Mouse (Mus musculus) spleen, postnatal 10 days (tissue): ENCODE results near the gene Mitf.

ENCODE experiments used
- DNase-seq, 2 experiments: peaks; one replicate each; pipeline ENCODE4 v3.0.0; 2021 to 2022; ENCODE audit warnings: low spot score in 2 of 2

Mitf gene

GRCm38 (mm10) chr6:97950033-97950881 is 143.4 kb downstream of the Mitf start:
- no peak for DNase-seq

DNA sequence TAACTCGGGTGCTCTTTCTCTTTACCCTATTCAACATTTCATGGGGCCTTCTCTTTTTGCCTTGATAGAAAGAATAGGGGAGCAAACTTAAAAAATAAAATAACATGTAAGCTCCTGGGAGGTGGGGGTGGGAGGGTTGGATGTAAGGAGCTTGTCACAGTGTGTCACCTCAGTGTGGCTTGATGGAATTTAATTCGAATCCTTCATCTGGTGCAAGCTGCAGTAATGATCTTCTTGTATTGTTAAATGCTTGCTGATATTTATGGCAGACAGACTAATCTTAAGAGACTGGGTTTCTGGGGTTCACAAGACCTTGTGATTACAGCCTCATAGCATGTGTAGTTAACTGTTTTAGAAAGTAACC is 144.0 kb downstream of the Mitf start:
- no peak for DNase-seq

DNA sequence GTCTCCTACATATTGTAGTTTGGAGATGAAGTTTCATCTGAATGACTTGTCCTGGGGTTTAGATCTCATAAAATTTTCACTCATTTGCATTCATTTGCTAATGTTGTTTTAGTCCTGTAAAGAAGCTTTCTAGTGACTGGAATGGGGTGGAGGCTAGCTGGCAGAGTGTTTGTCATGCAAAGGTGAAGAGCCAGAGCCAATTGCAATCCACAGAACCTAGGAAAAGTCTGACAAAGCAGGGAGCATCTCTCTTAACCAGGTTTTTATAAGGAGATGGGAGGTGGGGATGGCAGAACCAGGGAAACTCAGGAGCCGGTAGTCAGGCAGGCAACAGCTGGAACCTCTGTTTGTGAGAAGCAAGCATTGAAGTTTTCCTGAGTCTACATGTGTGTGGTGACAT is 144.9 kb downstream of the Mitf start:
- no peak for DNase-seq

GRCm38 (mm10) chr6:97952845-97953244 is 146.0 kb downstream of the Mitf start:
- DNase-seq, result no peak

DNA sequence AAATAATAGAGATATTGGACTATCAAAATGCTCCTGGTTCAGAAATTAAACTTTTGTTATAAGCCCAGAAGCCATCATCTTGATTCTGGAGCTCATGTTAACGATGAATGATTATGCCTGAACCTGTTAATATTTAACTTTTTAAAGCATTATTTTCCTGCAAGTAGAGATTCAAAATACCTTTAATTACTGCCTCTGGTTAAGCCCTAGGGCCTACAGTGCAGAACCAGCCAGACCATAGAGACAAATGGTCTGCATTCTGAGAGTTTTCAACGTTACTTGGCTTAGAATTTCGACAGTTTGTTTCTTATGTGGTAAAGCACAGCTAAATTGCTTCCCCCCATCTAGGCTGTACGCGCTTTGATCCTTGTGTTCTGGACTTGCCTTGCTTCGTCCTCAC is 149.3 kb downstream of the Mitf start:
- DNase-seq, result no peak

- no peak for DNase-seq
Measured at GRCm38 (mm10) chr6:97956636-97957035, 149.8 kb downstream of the Mitf start.

- no peak for DNase-seq
Measured at GRCm38 (mm10) chr6:97958276-97958675, 151.4 kb downstream of the Mitf start.

DNA sequence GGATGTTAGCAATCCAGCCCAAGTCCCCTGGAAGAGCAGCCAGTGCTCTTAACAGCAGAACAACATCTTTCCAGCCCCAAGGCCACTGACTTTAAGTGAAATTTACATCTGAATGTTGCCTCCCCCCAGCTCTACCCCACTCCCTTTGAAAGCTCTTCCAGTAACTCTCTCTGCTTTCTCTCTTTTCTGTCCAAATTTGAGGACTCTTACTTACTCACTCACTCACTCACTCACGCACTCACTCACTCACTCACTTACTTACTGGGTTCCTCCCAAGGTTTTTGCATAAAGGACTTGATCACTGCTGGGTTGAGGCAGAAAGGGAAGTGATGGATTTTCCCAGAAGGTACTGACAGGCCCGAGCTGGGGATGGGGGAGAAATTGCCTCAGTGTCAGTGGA is 154.9 kb downstream of the Mitf start:
- DNase-seq, result no peak

GRCm38 (mm10) chr6:97962311-97962710 is 155.5 kb downstream of the Mitf start:
- DNase-seq, result no peak

GRCm38 (mm10) chr6:97964750-97965149 is 157.9 kb downstream of the Mitf start:
- DNase-seq, result no peak

GRCm38 (mm10) chr6:97981668-97982067 is 174.8 kb downstream of the Mitf start:
- no peak for DNase-seq

GRCm38 (mm10) chr6:97985658-97986057 is 178.8 kb downstream of the Mitf start:
- DNase-seq, result no peak

GRCm38 (mm10) chr6:97986417-97986816 is 179.6 kb downstream of the Mitf start:
- DNase-seq, result no peak

DNA sequence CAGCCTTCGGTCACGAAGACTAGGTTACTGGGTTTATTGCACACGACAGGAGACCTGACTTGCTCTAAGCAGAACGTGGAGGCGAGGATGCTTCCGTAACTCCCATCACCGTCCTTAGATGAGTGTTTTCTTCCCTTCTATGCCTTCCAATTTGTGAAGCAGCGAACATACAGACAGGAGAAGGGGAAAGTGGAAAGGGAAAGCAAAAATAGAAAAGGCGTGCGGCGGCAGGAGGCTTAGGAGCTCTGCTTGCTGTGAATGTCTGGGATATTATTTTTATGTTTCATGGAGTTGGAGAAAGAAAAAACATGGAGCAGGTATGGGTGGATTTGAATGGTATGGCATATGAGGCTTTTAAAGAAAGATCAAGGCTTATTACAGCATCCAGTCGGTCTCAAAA is 186.7 kb downstream of the Mitf start:
- no peak for DNase-seq

DNA sequence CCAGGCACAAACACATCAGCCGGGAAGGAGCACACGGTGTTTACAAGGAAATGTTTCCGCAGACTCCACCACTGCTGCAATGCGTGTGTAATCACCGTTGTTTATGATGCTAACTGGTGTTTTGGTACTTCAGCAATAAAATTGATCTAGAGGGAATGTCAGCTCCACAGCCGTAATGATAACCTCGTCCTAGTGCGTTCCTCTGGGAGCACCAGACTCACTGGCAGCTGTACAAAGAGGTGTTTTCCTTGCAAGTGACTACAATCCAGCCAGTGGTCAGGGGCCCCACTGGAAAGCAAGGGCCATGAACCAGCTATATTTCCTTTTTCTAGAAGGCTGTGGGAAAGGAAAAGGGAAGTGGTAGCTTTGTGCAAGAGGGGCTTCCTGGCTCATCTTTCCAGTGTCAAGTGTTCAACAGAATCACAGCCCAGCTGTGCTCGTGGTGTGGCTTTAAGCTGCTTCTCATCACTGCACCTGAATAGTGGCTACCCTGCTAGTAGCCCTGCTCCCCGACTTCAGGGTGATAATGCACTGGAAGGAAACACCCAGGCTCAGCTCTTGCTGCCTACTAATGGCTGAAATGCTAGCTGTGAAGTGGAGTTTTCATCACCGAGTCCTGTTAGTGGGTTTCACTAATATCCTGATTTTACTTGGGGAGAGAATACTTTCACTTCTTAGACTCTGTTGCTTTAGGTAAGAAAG is 188.9 kb downstream of the Mitf start:
- DNase-seq, result no peak

DNA sequence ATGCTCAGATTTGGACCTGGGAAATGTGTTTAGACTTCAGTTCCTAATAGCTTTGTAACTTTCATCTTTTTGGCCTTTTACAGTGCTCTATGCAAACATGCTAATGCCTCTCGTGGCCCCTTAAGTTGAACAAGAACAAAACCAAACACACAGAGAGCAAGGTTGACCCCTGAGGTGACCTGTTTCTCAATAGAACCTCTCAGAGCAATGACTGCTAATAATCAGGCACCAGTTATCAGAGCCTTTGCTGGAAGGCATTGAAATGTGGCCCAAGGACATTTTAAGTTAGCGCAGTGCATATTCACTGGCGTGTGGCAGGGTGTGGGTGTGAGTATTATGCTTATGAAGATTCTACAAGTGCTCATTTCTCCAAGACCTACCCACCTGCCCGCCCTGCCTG is 194.7 kb downstream of the Mitf start:
- no peak for DNase-seq

DNA sequence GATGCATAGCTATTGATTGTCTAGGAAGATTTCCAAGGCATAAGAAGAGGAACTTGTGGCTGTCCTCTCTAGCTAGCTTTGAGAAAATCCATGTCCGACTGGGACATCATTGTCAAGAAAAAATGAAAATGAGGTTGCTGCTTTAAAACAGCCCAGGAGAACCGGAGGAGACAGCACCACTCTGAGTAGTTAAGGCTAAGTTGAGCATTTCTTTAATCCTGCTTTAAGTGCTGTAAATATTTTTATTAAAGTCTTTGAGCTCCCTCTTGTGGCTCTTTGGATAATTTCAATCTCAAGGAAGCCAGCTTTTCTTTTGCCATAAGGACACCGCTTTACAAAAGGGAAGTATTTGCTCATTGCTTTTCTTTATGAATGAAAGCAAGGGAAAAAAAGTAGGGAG is 196.3 kb downstream of the Mitf start:
- DNase-seq, result no peak

DNA sequence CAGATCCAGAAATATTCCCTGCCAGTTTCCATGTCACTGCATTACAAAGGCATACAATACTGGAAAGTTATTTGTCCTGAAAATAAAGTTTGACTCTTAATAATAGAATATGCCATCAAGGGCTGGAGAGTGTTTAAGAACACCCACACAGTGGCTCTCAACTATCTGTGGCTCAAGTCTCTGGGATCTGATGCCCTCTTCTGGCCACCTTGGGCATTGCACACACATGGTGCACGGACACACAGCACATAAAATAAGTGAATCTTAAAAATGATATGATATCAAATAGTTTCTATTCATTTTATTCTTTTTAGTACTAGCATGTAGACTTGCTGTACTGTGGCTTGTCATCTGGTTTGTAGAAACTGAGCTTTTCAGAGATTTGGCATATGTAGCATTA is 198.7 kb downstream of the Mitf start:
- DNase-seq, result peak in 1 of 2 experiments; percentile 47

DNA sequence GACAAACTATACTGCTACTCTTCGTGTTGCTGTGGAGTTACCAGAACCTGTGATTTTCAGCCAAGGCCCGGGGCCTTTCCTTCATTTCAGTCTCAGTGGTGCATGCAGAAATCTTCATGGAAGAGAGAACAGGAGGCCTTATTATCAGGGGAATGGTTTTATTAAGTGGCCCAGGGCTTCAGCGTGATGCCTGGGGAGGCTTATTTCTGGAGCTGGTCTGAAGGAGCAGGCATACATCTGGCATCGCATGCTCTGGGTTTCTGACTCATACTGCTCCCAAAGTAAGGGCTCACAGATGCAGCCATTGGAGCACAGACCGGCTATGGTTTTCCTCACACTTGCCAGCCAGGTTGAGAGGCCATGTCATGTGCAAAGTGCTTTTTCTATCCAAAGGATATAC is 208.2 kb downstream of the Mitf start:
- no peak for DNase-seq

- no peak for DNase-seq
Measured at GRCm38 (mm10) chr6:98015819-98016218, 209.0 kb downstream of the Mitf start.

GRCm38 (mm10) chr6:98023876-98024275 is 217.0 kb downstream of the Mitf start:
- DNase-seq, result no peak

GRCm38 (mm10) chr6:98038513-98038912 is 231.7 kb downstream of the Mitf start:
- DNase-seq, result no peak

DNA sequence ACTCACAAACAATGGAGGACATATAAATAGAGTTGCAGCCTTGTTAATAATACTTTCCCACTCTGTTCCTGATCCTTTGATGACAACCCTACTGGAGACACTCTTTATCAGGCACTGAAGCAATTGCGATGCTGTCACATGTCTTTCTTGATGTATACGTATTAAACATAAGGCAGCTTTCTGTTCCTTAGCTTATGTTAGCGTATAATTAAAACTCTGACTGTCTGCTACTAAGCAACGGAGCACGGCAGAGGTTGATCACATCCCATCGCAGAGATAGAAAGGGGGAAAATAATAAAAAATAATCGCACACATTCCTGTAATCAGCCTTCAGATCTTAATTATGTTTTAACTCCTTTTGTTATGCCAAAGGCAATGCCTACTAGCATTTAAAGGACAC is 234.9 kb downstream of the Mitf start:
- no peak for DNase-seq
